Mouse (Mus musculus) liver, embryonic 16.5 days (tissue): ENCODE measurements around the gene Plppr1. TPM values are rescaled to one million over a fixed set of nuclear protein-coding genes. Genes with fewer than 3 reads are reported as not detected.

ENCODE experiments used
- ATAC-seq: fragments of 200-750 bp; cut with Nextera tagmentation; 2 replicates; pipeline ENCODE4 v1.8.0; 2017; ENCODE audit warnings: low read depth, mild to moderate bottlenecking, moderate number of reproducible peaks, moderate library complexity
- H3K27ac ChIP-seq: fragments of 300-500 bp; sonication (generic); 2 replicates; pipeline ENCODE4 v1.5.1; 2014; ENCODE audit warnings: mild to moderate bottlenecking, low read length
- H3K27me3 ChIP-seq: fragments of 300-500 bp; sonication (generic); 2 replicates; pipeline ENCODE4 v1.6.1; 2014; ENCODE audit warnings: low read depth, low read length, mixed read lengths; ENCODE audit not compliant: control insufficient read depth, insufficient read depth
- H3K36me3 ChIP-seq: fragments of 300-500 bp; sonication (generic); 2 replicates; pipeline ENCODE4 v1.6.1; 2014; ENCODE audit warnings: mild to moderate bottlenecking; ENCODE audit not compliant: control insufficient read depth, insufficient read depth
- H3K4me1 ChIP-seq: fragments of 300-500 bp; sonication (generic); 2 replicates; pipeline ENCODE4 v1.6.1; 2014; ENCODE audit warnings: low read depth, low read length, mixed read lengths; ENCODE audit not compliant: control insufficient read depth
- H3K4me2 ChIP-seq: fragments of 300-500 bp; sonication (generic); 2 replicates; pipeline ENCODE4 v1.6.1; 2014; ENCODE audit warnings: low read depth, low read length, mixed read lengths
- H3K4me3 ChIP-seq: fragments of 300-500 bp; sonication (generic); 2 replicates; pipeline ENCODE4 v1.5.1; 2014; ENCODE audit warnings: low read depth, mild to moderate bottlenecking, low read length
- H3K9ac ChIP-seq: fragments of 300-500 bp; sonication (generic); 2 replicates; pipeline ENCODE4 v1.6.1; 2014; ENCODE audit warnings: low read depth, low read length
- H3K9me3 ChIP-seq: fragments of 300-500 bp; sonication (generic); replicated peaks from 2 replicates; pipeline ENCODE4 v1.6.1; 2016; ENCODE audit warnings: low read length; ENCODE audit not compliant: control insufficient read depth
- WGBS: fragments of 180-500 bp; shearing (Covaris S2); extraction: QIAGEN DNeasy Blood & Tissue Kit; methylation state at CpG from one replicate; pipeline ENCODE4 v1.1.7; 2014; ENCODE audit not compliant: insufficient replicate concordance; 5-methylcytosine and 5-hydroxymethylcytosine counted together
- polyA plus RNA-seq: library from polyadenylated mRNA; unstranded; fragments of >200 nt; fragmentation: Nextera tagmentation; extraction: Ambion mirVana; gene quantifications from 2 replicates; pipeline ENCODE4 v1.2.1, GENCODE M21; 2015

Plppr1 gene
- 0.57 and 0.96 TPM in 2 replicates for polyA plus RNA-seq

GRCm38 (mm10) chr4:49059021-49059401 lies at the start of gene Plppr1:
Plppr1 (plus strand) TSS chr4:49059273.
- Histone ChIP-seq H3K36me3 (no peaks in the 10 kb centered on the region), H3K4me2 (peak within 1 kb of the TSS; percentile 66), H3K27me3 (peaks cover 17% of the 10 kb centered on the region), H3K4me1 (no peaks in the 10 kb centered on the region), H3K9me3 (no peaks in the 10 kb centered on the region), H3K27ac (no peak within 1 kb of the TSS), H3K9ac (no peak within 1 kb of the TSS), H3K4me3 (peak within 1 kb of the TSS; percentile 47)
- ATAC-seq: no peak
- 1% methylated on average over 20 of the region's 21 CpGs for WGBS

- no peak overlapping the region for H3K27ac ChIP-seq
- ATAC-seq: no peak
- no peak overlapping the region for H3K9ac ChIP-seq
- no peak overlapping the region for H3K4me3 ChIP-seq
- no peaks in the 10 kb centered on the region for H3K9me3 ChIP-seq
- H3K36me3 ChIP-seq: no peaks in the 10 kb centered on the region
- H3K4me2 ChIP-seq: no peak overlapping the region
- no peaks in the 10 kb centered on the region for H3K4me1 ChIP-seq
- no peaks in the 10 kb centered on the region for H3K27me3 ChIP-seq
These were observed 42.4 kb upstream of the Plppr1 start for GRCm38 (mm10) chr4:49016701-49017100.

GRCm38 (mm10) chr4:49023221-49023620 lies 35.9 kb upstream of the Plppr1 start:
- ATAC-seq: no peak
- Histone ChIP-seq H3K4me1 (no peaks in the 10 kb centered on the region), H3K27me3 (no peaks in the 10 kb centered on the region), H3K4me3 (no peak overlapping the region), H3K9me3 (no peaks in the 10 kb centered on the region), H3K4me2 (no peak overlapping the region), H3K36me3 (no peaks in the 10 kb centered on the region), H3K27ac (no peak overlapping the region), H3K9ac (no peak overlapping the region)
- 57% methylated on average over 1 of the region's 1 CpGs for WGBS

- no peaks in the 10 kb centered on the region for H3K4me1 ChIP-seq
- H3K27ac ChIP-seq: no peak overlapping the region
- WGBS: 41% methylated on average over 4 of the region's 4 CpGs
- no peak overlapping the region for H3K4me3 ChIP-seq
- no peak overlapping the region for H3K9ac ChIP-seq
- no peaks in the 10 kb centered on the region for H3K27me3 ChIP-seq
- H3K4me2 ChIP-seq: no peak overlapping the region
- ATAC-seq: no peak
- H3K36me3 ChIP-seq: no peaks in the 10 kb centered on the region
- no peaks in the 10 kb centered on the region for H3K9me3 ChIP-seq
These were observed 20.8 kb upstream of the Plppr1 start for GRCm38 (mm10) chr4:49038311-49038710.

GRCm38 (mm10) chr4:49039854-49040253 lies 19.2 kb upstream of the Plppr1 start:
- H3K9me3 ChIP-seq: no peaks in the 10 kb centered on the region
- no peak overlapping the region for H3K4me2 ChIP-seq
- no peak overlapping the region for H3K27ac ChIP-seq
- H3K36me3 ChIP-seq: no peaks in the 10 kb centered on the region
- no peak overlapping the region for H3K9ac ChIP-seq
- no peak overlapping the region for H3K4me3 ChIP-seq
- H3K27me3 ChIP-seq: no peaks in the 10 kb centered on the region
- WGBS: 64% methylated on average over 3 of the region's 3 CpGs
- no peaks in the 10 kb centered on the region for H3K4me1 ChIP-seq
- ATAC-seq: no peak

GRCm38 (mm10) chr4:49041655-49042054 lies 17.4 kb upstream of the Plppr1 start:
- no peaks in the 10 kb centered on the region for H3K9me3 ChIP-seq
- ATAC-seq: no peak
- H3K27ac ChIP-seq: no peak overlapping the region
- H3K9ac ChIP-seq: no peak overlapping the region
- no peak overlapping the region for H3K4me3 ChIP-seq
- 39% methylated on average over 1 of the region's 1 CpGs for WGBS
- H3K4me2 ChIP-seq: no peak overlapping the region
- no peaks in the 10 kb centered on the region for H3K27me3 ChIP-seq
- H3K4me1 ChIP-seq: no peaks in the 10 kb centered on the region
- H3K36me3 ChIP-seq: no peaks in the 10 kb centered on the region

GRCm38 (mm10) chr4:49050628-49051027 lies 8.4 kb upstream of the Plppr1 start:
- no peak overlapping the region for H3K9ac ChIP-seq
- H3K4me2 ChIP-seq: no peak overlapping the region
- H3K4me3 ChIP-seq: no peak overlapping the region
- 58% methylated on average over 1 of the region's 1 CpGs for WGBS
- H3K36me3 ChIP-seq: no peaks in the 10 kb centered on the region
- no peaks in the 10 kb centered on the region for H3K27me3 ChIP-seq
- H3K4me1 ChIP-seq: no peaks in the 10 kb centered on the region
- no peak overlapping the region for H3K27ac ChIP-seq
- no peaks in the 10 kb centered on the region for H3K9me3 ChIP-seq
- ATAC-seq: no peak

GRCm38 (mm10) chr4:49057916-49058315 lies 1.2 kb upstream of the Plppr1 start:
- H3K9me3 ChIP-seq: no peaks in the 10 kb centered on the region
- no peak overlapping the region for H3K4me3 ChIP-seq
- no peaks in the 10 kb centered on the region for H3K4me1 ChIP-seq
- no peak for ATAC-seq
- no peaks in the 10 kb centered on the region for H3K36me3 ChIP-seq
- no peak overlapping the region for H3K4me2 ChIP-seq
- peaks cover 17% of the 10 kb centered on the region for H3K27me3 ChIP-seq
- no peak overlapping the region for H3K27ac ChIP-seq
- 21% methylated on average over 2 of the region's 2 CpGs for WGBS
- no peak overlapping the region for H3K9ac ChIP-seq

- no peaks in the 10 kb centered on the region for H3K9me3 ChIP-seq
- ATAC-seq: no peak
- WGBS: 11% methylated on average over 7 of the region's 7 CpGs
These were observed 516 bp upstream of the Plppr1 start for GRCm38 (mm10) chr4:49058557-49058956.

More at GRCm38 (mm10) chr4:49058557-49058956, 516 bp upstream of the Plppr1 start:
- no peaks in the 10 kb centered on the region for H3K4me1 ChIP-seq
- no peak overlapping the region for H3K27ac ChIP-seq
- H3K4me2 ChIP-seq: peak overlapping the region; percentile 66
- no peak overlapping the region for H3K9ac ChIP-seq
- H3K27me3 ChIP-seq: peaks cover 17% of the 10 kb centered on the region
- no peaks in the 10 kb centered on the region for H3K36me3 ChIP-seq
- H3K4me3 ChIP-seq: peak overlapping the region; percentile 47
